Mouse (Mus musculus): ENCODE measurements around the gene Snorc.
"Not testable (repeated sequence)": the region's sequence is repeated elsewhere in the genome, so short reads cannot be mapped to it uniquely, and the experiment has no call there.

DNA sequence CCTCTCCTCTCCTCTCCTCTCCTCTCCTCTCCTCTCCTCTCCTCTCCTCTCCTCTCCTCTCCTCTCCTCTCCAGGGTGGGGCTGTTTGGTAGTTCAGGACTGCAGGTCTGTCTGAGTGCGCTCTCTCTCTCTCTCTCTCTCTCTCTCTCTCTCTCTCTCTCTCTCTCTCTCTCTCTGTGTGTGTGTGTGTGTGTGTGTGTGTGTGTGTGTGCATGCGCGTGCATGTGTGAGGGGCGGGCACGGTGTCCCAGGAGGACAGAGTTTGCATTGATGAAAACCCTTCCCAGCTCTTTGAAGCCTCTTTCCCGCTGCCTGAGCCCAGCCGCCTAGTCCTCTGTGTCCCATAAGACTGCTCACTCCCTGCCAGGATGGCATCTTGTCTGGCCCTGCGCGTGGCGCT, at the start of gene Snorc:
- not testable (repeated sequence) for TF ChIP-seq CTCF (conservative IDR thresholded peaks at IDR 0.05; ENCODE audit: low read length); POU5F1 (IDR thresholded peaks at IDR 0.05; ENCODE audit: borderline replicate concordance, low read length)
